Mouse (Mus musculus) stomach, embryonic 14.5 days (tissue): Measurements from ENCODE around the gene Aen. TPM values are rescaled to one million over a fixed set of nuclear protein-coding genes. Genes with fewer than 3 reads are reported as not detected.

Experiments used
- ATAC-seq: fragments of 200-750 bp; cut with Nextera tagmentation; 2 replicates; pipeline ENCODE4 v1.8.0; 2017; ENCODE audit warnings: low read depth, moderate TSS enrichment; ENCODE audit not compliant: insufficient number of reproducible peaks, insufficient read depth, low FRiP score
- H3K27ac ChIP-seq: fragments of 300-500 bp; sonication (generic); 2 replicates; pipeline ENCODE4 v1.5.1; 2014; ENCODE audit warnings: mild to moderate bottlenecking, low read length, moderate library complexity, mixed read lengths
- H3K27me3 ChIP-seq: fragments of 300-500 bp; sonication (generic); 2 replicates; pipeline ENCODE4 v1.6.1; 2014; ENCODE audit warnings: low read length, control low read depth, mixed read lengths; ENCODE audit not compliant: control insufficient read depth, insufficient read depth
- H3K36me3 ChIP-seq: fragments of 300-500 bp; sonication (generic); 2 replicates; pipeline ENCODE4 v1.6.1; 2014; ENCODE audit warnings: mild to moderate bottlenecking, control low read depth, low read length, moderate library complexity, mixed read lengths; ENCODE audit not compliant: control insufficient read depth, insufficient read depth
- H3K4me1 ChIP-seq: fragments of 300-500 bp; sonication (generic); 2 replicates; pipeline ENCODE4 v1.6.1; 2014; ENCODE audit warnings: low read length, control low read depth, mixed read lengths; ENCODE audit not compliant: control insufficient read depth, insufficient read depth
- H3K4me2 ChIP-seq: fragments of 300-500 bp; sonication (generic); replicated peaks from 2 replicates; pipeline ENCODE4 v1.6.1; 2014; ENCODE audit warnings: low read depth, low read length, control low read depth
- H3K4me3 ChIP-seq: fragments of 300-500 bp; sonication (generic); 2 replicates; pipeline ENCODE4 v1.5.1; 2014; ENCODE audit warnings: low read depth, low read length, control low read depth
- H3K9ac ChIP-seq: fragments of 300-500 bp; sonication (generic); replicated peaks from 2 replicates; pipeline ENCODE4 v1.6.1; 2014; ENCODE audit warnings: low read depth, mild to moderate bottlenecking, control low read depth, low read length, moderate library complexity, mixed read lengths
- H3K9me3 ChIP-seq: fragments of 300-500 bp; sonication (generic); 2 replicates; pipeline ENCODE4 v1.6.1; 2016; ENCODE audit warnings: low read depth, low read length, control low read depth; ENCODE audit not compliant: control insufficient read depth
- WGBS: fragments of 180-500 bp; shearing (Covaris S2); extraction: QIAGEN DNeasy Blood & Tissue Kit; methylation state at CpG from one replicate; pipeline ENCODE4 v1.1.7; 2014; 5-methylcytosine and 5-hydroxymethylcytosine counted together
- polyA plus RNA-seq: library from polyadenylated mRNA; unstranded; fragments of >200 nt; fragmentation: Nextera tagmentation; extraction: Ambion mirVana; gene quantifications from 2 replicates; pipeline ENCODE4 v1.2.1, GENCODE M21; 2014

Aen gene
- polyA plus RNA-seq, 1 experiment from 2014 or later = 34.9 TPM

GRCm38 (mm10) chr7:78913649-78914544, 18.2 kb downstream of the Aen start:
- ATAC-seq = peak; percentile 87
- Histone ChIP-seq H3K9me3 (no peaks in the 10 kb centered on the region), H3K27ac (peak overlapping the region; percentile 63; the same call in 1 of the 2 replicates), H3K27me3 (no peaks in the 10 kb centered on the region), H3K4me1 (peaks cover 15% of the 10 kb centered on the region), H3K4me3 (no peak overlapping the region; the same call in 1 of the 2 replicates), H3K4me2 (peak overlapping the region; percentile 26; the same call in 1 of the 2 replicates), H3K9ac (no peak overlapping the region), H3K36me3 (no peaks in the 10 kb centered on the region)
- 57% methylated on average over 19 of the region's 19 CpGs for WGBS

GRCm38 (mm10) chr7:78914545-78914845, 18.8 kb downstream of the Aen start:
- Histone ChIP-seq H3K4me3 (no peak overlapping the region), H3K4me2 (no peak overlapping the region), H3K27ac (peak overlapping the region; percentile 63; the same call in 1 of the 2 replicates), H3K36me3 (no peaks in the 10 kb centered on the region), H3K9ac (no peak overlapping the region), H3K27me3 (no peaks in the 10 kb centered on the region), H3K9me3 (no peaks in the 10 kb centered on the region), H3K4me1 (peaks cover 15% of the 10 kb centered on the region)
- WGBS = 61% methylated on average over 3 of the region's 3 CpGs
- no peak for ATAC-seq

- Histone ChIP-seq H3K4me3 (no peak overlapping the region), H3K27ac (no peak overlapping the region), H3K4me1 (peaks cover 15% of the 10 kb centered on the region), H3K4me2 (no peak overlapping the region), H3K9ac (no peak overlapping the region), H3K27me3 (no peaks in the 10 kb centered on the region), H3K36me3 (no peaks in the 10 kb centered on the region), H3K9me3 (no peaks in the 10 kb centered on the region)
- 77% methylated on average over 11 of the region's 11 CpGs for WGBS
- ATAC-seq = no peak
Observed at GRCm38 (mm10) chr7:78914896-78915510, 19.3 kb downstream of the Aen start.

- ATAC-seq = no peak
- Histone ChIP-seq H3K4me3 (no peak overlapping the region), H3K9ac (no peak overlapping the region), H3K27me3 (no peaks in the 10 kb centered on the region), H3K36me3 (no peaks in the 10 kb centered on the region), H3K27ac (no peak overlapping the region), H3K4me1 (no peaks in the 10 kb centered on the region), H3K4me2 (no peak overlapping the region), H3K9me3 (no peaks in the 10 kb centered on the region)
- 39% methylated on average over 4 of the region's 4 CpGs for WGBS
Observed at GRCm38 (mm10) chr7:78918686-78919085, 23.0 kb downstream of the Aen start.

- Histone ChIP-seq H3K27me3 (no peaks in the 10 kb centered on the region), H3K9me3 (no peaks in the 10 kb centered on the region), H3K9ac (no peak overlapping the region), H3K36me3 (no peaks in the 10 kb centered on the region), H3K4me1 (no peaks in the 10 kb centered on the region), H3K27ac (no peak overlapping the region), H3K4me2 (no peak overlapping the region), H3K4me3 (no peak overlapping the region)
- ATAC-seq = 0 out of 2 replicates have a peak, but pooled peaks have one; percentile 20
- WGBS = 63% methylated on average over 7 of the region's 7 CpGs
Observed at GRCm38 (mm10) chr7:78922506-78922905, 26.9 kb downstream of the Aen start.

GRCm38 (mm10) chr7:78924300-78924699, 28.6 kb downstream of the Aen start:
- Histone ChIP-seq H3K4me2 (no peak overlapping the region), H3K9me3 (no peaks in the 10 kb centered on the region), H3K4me1 (no peaks in the 10 kb centered on the region), H3K36me3 (no peaks in the 10 kb centered on the region), H3K27me3 (no peaks in the 10 kb centered on the region), H3K9ac (no peak overlapping the region), H3K4me3 (no peak overlapping the region), H3K27ac (no peak overlapping the region)
- 8% methylated on average over 6 of the region's 6 CpGs for WGBS
- ATAC-seq = no peak

- H3K36me3 ChIP-seq = no peaks in the 10 kb centered on the region
- no peaks in the 10 kb centered on the region for H3K9me3 ChIP-seq
- no peak for ATAC-seq
- H3K4me3 ChIP-seq = no peak overlapping the region
- no peak overlapping the region for H3K27ac ChIP-seq
- no peaks in the 10 kb centered on the region for H3K27me3 ChIP-seq
- H3K4me1 ChIP-seq = no peaks in the 10 kb centered on the region
- 76% methylated on average over 7 of the region's 7 CpGs for WGBS
- H3K4me2 ChIP-seq = no peak overlapping the region
- H3K9ac ChIP-seq = no peak overlapping the region
Observed at GRCm38 (mm10) chr7:78924796-78925195, 29.1 kb downstream of the Aen start.

- Histone ChIP-seq H3K9me3 (no peaks in the 10 kb centered on the region), H3K9ac (no peak overlapping the region), H3K4me1 (no peaks in the 10 kb centered on the region), H3K27ac (no peak overlapping the region), H3K4me3 (no peak overlapping the region), H3K4me2 (no peak overlapping the region), H3K27me3 (no peaks in the 10 kb centered on the region), H3K36me3 (no peaks in the 10 kb centered on the region)
- WGBS = 86% methylated on average over 7 of the region's 7 CpGs
- ATAC-seq = no peak
Observed at GRCm38 (mm10) chr7:78925680-78926079, 30.0 kb downstream of the Aen start.
